Mouse (Mus musculus) liver, embryonic 11.5 days (tissue): Measurements from ENCODE around the gene Olfr1315-ps1. TPM values are rescaled to one million over a fixed set of nuclear protein-coding genes. Genes with fewer than 3 reads are reported as not detected.

ENCODE experiments used
- ATAC-seq: fragments of 200-750 bp; cut with Nextera tagmentation; replicated peaks from 2 replicates; pipeline ENCODE4 v1.8.0; 2017; ENCODE audit warnings: moderate number of reproducible peaks, mild to moderate bottlenecking, moderate TSS enrichment, moderate library complexity; ENCODE audit not compliant: low FRiP score
- DNase-seq: peaks from one replicate; pipeline ENCODE4 v3.0.0-alpha.2; 2017; ENCODE audit warnings: low spot score
- H3K27ac ChIP-seq: fragments of 300-500 bp; sonication (generic); 2 replicates; pipeline ENCODE4 v1.5.1; 2014; ENCODE audit warnings: mild to moderate bottlenecking, low read depth, low read length, control low read depth
- H3K27me3 ChIP-seq: fragments of 300-500 bp; sonication (generic); replicated peaks from 2 replicates; pipeline ENCODE4 v1.6.1; 2014; ENCODE audit warnings: low read length, mixed read lengths; ENCODE audit not compliant: control insufficient read depth, insufficient read depth
- H3K36me3 ChIP-seq: fragments of 300-500 bp; sonication (generic); 2 replicates; pipeline ENCODE4 v1.6.1; 2014; ENCODE audit warnings: mild to moderate bottlenecking, low read length, moderate library complexity, mixed read lengths; ENCODE audit not compliant: control insufficient read depth, insufficient read depth
- H3K4me1 ChIP-seq: fragments of 300-500 bp; sonication (generic); replicated peaks from 2 replicates; pipeline ENCODE4 v1.6.1; 2014; ENCODE audit warnings: low read length, mixed read lengths; ENCODE audit not compliant: control insufficient read depth, insufficient read depth
- H3K4me2 ChIP-seq: fragments of 300-500 bp; sonication (generic); 2 replicates; pipeline ENCODE4 v1.6.1; 2014; ENCODE audit warnings: mild to moderate bottlenecking, control low read depth, moderate library complexity
- H3K4me3 ChIP-seq: fragments of 300-500 bp; sonication (generic); 2 replicates; pipeline ENCODE4 v1.5.1; 2014; ENCODE audit warnings: low read depth, low read length, control low read depth
- H3K9ac ChIP-seq: fragments of 300-500 bp; sonication (generic); 2 replicates; pipeline ENCODE4 v1.6.1; 2014; ENCODE audit warnings: low read depth, low read length, control low read depth
- H3K9me3 ChIP-seq: fragments of 300-500 bp; sonication (generic); 2 replicates; pipeline ENCODE4 v1.6.1; 2016; ENCODE audit warnings: low read length, inconsistent platforms, mixed read lengths; ENCODE audit not compliant: control insufficient read depth
- WGBS: fragments of 180-500 bp; shearing (Covaris S2); extraction: QIAGEN DNeasy Blood & Tissue Kit; methylation state at CpG from one replicate; pipeline ENCODE4 v1.1.7; 2014; 5-methylcytosine and 5-hydroxymethylcytosine counted together
- polyA plus RNA-seq: library from polyadenylated mRNA; unstranded; fragments of >200 nt; fragmentation: Nextera tagmentation; extraction: Ambion mirVana; gene quantifications from 2 replicates; pipeline ENCODE4 v1.2.1, GENCODE M21; 2014

The Olfr1315-ps1 gene
- not detected in 2 replicates for polyA plus RNA-seq

DNA sequence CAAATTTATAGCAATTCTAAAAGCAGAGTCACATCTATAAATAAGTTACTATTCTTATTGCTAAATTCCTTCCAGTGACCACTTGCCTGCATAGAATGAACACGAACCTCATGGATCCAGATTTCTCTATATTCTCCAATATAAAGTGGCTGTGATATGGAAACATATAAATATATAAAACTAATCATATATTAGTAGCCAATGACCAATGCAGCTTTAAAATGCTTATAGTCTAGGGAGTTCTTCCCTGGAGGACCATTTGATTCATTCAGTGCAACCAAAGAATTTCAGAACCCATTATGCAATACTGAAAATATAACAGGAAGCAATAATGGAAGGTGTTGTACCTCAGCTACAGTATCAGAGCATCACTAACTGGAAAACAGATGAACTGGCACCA lies at the start of gene Olfr1315-ps1:
Gene Olfr1315-ps1, minus strand, starts transcription at position 101 of the 400 bp plus-strand sequence.
- no peaks in the 10 kb centered on the region for H3K27me3 ChIP-seq
- no peak within 1 kb of the TSS for H3K27ac ChIP-seq
- no peaks in the 10 kb centered on the region for H3K9me3 ChIP-seq
- 65% methylated on average over 1 of the region's 1 CpGs for WGBS
- no peak within 1 kb of the TSS for H3K4me2 ChIP-seq
- H3K36me3 ChIP-seq = no peaks in the 10 kb centered on the region
- no peak within 1 kb of the TSS for H3K4me3 ChIP-seq
- no peak within 1 kb of the TSS for H3K9ac ChIP-seq
- H3K4me1 ChIP-seq = no peaks in the 10 kb centered on the region
- DNase-seq = no peak
- ATAC-seq = no peak

- DNase-seq (no peak), ATAC-seq (no peak)
- Histone ChIP-seq H3K27me3 (no peaks in the 10 kb centered on the region), H3K9me3 (no peaks in the 10 kb centered on the region), H3K9ac (no peak within 1 kb of the TSS), H3K27ac (no peak within 1 kb of the TSS), H3K4me3 (no peak within 1 kb of the TSS), H3K4me1 (no peaks in the 10 kb centered on the region), H3K4me2 (no peak within 1 kb of the TSS), H3K36me3 (no peaks in the 10 kb centered on the region)
Observed at GRCm38 (mm10) chr2:112153898-112154297, 38.7 kb upstream of the Olfr1315-ps1 start, which contains the start of gene Olfr1318. Olfr1318 (plus strand) TSS chr2:112154198.

GRCm38 (mm10) chr2:112140029-112140428 lies 24.8 kb upstream of the Olfr1315-ps1 start, which contains the start of gene Olfr1317:
Olfr1317 (plus strand) TSS chr2:112140329.
- no peak within 1 kb of the TSS for H3K4me2 ChIP-seq
- no peaks in the 10 kb centered on the region for H3K36me3 ChIP-seq
- H3K4me1 ChIP-seq = no peaks in the 10 kb centered on the region
- no peak for DNase-seq
- 65% methylated on average over 2 of the region's 2 CpGs for WGBS
- ATAC-seq = no peak
- H3K27me3 ChIP-seq = no peaks in the 10 kb centered on the region
- H3K4me3 ChIP-seq = no peak within 1 kb of the TSS
- no peaks in the 10 kb centered on the region for H3K9me3 ChIP-seq
- no peak within 1 kb of the TSS for H3K27ac ChIP-seq
- H3K9ac ChIP-seq = no peak within 1 kb of the TSS

- Histone ChIP-seq H3K27me3 (no peaks in the 10 kb centered on the region), H3K27ac (no peak within 1 kb of the TSS), H3K9ac (no peak within 1 kb of the TSS), H3K4me1 (no peaks in the 10 kb centered on the region), H3K4me3 (no peak within 1 kb of the TSS), H3K36me3 (no peaks in the 10 kb centered on the region), H3K9me3 (no peaks in the 10 kb centered on the region), H3K4me2 (no peak within 1 kb of the TSS)
- DNase-seq (no peak), ATAC-seq (no peak)
- WGBS = 78% methylated on average over 2 of the region's 2 CpGs
Observed at GRCm38 (mm10) chr2:112134877-112135276, 19.6 kb upstream of the Olfr1315-ps1 start, which contains the start of gene Olfr1316. Olfr1316 (minus strand) TSS chr2:112134977.

GRCm38 (mm10) chr2:112096681-112097080 lies 18.6 kb downstream of the Olfr1315-ps1 start, which contains the start of gene Olfr1314:
Olfr1314 (minus strand) TSS chr2:112096781.
- no peak within 1 kb of the TSS for H3K4me2 ChIP-seq
- no peak for DNase-seq
- H3K27me3 ChIP-seq = no peaks in the 10 kb centered on the region
- no peak within 1 kb of the TSS for H3K27ac ChIP-seq
- H3K4me3 ChIP-seq = no peak within 1 kb of the TSS
- H3K36me3 ChIP-seq = no peaks in the 10 kb centered on the region
- no peaks in the 10 kb centered on the region for H3K9me3 ChIP-seq
- no peaks in the 10 kb centered on the region for H3K4me1 ChIP-seq
- no peak within 1 kb of the TSS for H3K9ac ChIP-seq
- ATAC-seq = no peak

DNA sequence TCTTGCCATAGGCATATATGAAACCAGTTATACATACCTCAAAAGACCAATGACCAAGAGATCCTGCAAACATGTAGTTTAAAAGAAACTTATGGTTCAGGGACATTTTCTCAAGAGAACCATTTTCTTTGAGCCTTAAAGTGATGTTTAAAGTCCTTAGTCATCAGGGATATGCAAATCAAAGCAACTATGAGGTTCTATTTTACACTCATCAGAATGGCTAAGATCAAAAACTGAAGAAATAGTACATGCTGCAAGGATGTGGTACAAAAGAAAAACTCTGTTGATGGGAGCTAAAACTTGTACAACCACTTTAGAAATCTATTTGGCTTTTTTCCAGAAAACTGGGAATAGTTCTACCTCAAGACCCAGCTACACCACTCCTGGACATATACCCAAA lies 37.5 kb downstream of the Olfr1315-ps1 start, which contains the start of gene Olfr1313:
Gene Olfr1313, minus strand, starts transcription at position 101 of the 400 bp plus-strand sequence.
- no peak within 1 kb of the TSS for H3K9ac ChIP-seq
- no peak within 1 kb of the TSS for H3K27ac ChIP-seq
- DNase-seq (no peak), ATAC-seq (no peak)
- no peaks in the 10 kb centered on the region for H3K9me3 ChIP-seq
- no peaks in the 10 kb centered on the region for H3K36me3 ChIP-seq
- no peak within 1 kb of the TSS for H3K4me3 ChIP-seq
- H3K4me1 ChIP-seq = no peaks in the 10 kb centered on the region
- no peak within 1 kb of the TSS for H3K4me2 ChIP-seq
- no peaks in the 10 kb centered on the region for H3K27me3 ChIP-seq

Other genes with a start within 250 kb of the Olfr1315-ps1 start
- not detected in 2 replicates for gene Olfr1305, start 238.3 kb downstream of the Olfr1315-ps1 start, polyA plus RNA-seq
- gene Olfr1306, start 199.2 kb downstream of the Olfr1315-ps1 start, polyA plus RNA-seq = not detected in 2 replicates
- gene Olfr1307, start 166.0 kb downstream of the Olfr1315-ps1 start, polyA plus RNA-seq = not detected in 2 replicates
- gene Olfr1308, start 150.5 kb downstream of the Olfr1315-ps1 start, polyA plus RNA-seq = not detected in 2 replicates
- not detected in 2 replicates for gene Olfr1309, start 125.2 kb downstream of the Olfr1315-ps1 start, polyA plus RNA-seq
- not detected in 2 replicates for gene Olfr1310, start 102.7 kb downstream of the Olfr1315-ps1 start, polyA plus RNA-seq
- gene Olfr1311, start 91.0 kb downstream of the Olfr1315-ps1 start, polyA plus RNA-seq = not detected in 2 replicates
- gene Olfr1312, start 65.2 kb downstream of the Olfr1315-ps1 start, polyA plus RNA-seq = not detected in 2 replicates
- not detected in 2 replicates for gene Olfr1313, start 37.6 kb downstream of the Olfr1315-ps1 start, polyA plus RNA-seq
- gene Olfr1314, start 18.7 kb downstream of the Olfr1315-ps1 start, polyA plus RNA-seq = not detected in 2 replicates
- not detected in 2 replicates for gene Olfr1316, start 19.5 kb upstream of the Olfr1315-ps1 start, polyA plus RNA-seq
- gene Olfr1317, start 24.9 kb upstream of the Olfr1315-ps1 start, polyA plus RNA-seq = not detected in 2 replicates
- gene Olfr1318, start 38.8 kb upstream of the Olfr1315-ps1 start, polyA plus RNA-seq = 0.19 TPM in 1 of 2 replicates, not detected in the other
- gene Lpcat4, start 124.0 kb upstream of the Olfr1315-ps1 start, polyA plus RNA-seq = 14.6 and 15.0 TPM in 2 replicates
- not detected in 2 replicates for gene Nutm1, start 143.9 kb upstream of the Olfr1315-ps1 start, polyA plus RNA-seq
- 346 and 364 TPM in 2 replicates for gene Nop10, start 146.5 kb upstream of the Olfr1315-ps1 start, polyA plus RNA-seq
- 12.3 and 12.7 TPM in 2 replicates for gene Slc12a6, start 150.4 kb upstream of the Olfr1315-ps1 start, polyA plus RNA-seq
- gene Gm21985, start 150.9 kb upstream of the Olfr1315-ps1 start, polyA plus RNA-seq = not detected in 2 replicates